Mouse (Mus musculus) heart, postnatal 0 days (tissue): ENCODE measurements at regions not wholly inside any gene's neighbourhood (a gene's known extent, or its start where the extent isn't known, plus 50 kb on each side); places are given as distances from the start of the nearest gene placed in this dataset.

Source experiments
- CTCF ChIP-seq: IDR thresholded peaks from 2 replicates; pipeline ENCODE4 v1.5.1; 2016; ENCODE audit warnings: antibody characterized with exemption, control low read depth, low read depth
- EP300 ChIP-seq: IDR thresholded peaks from 2 replicates; pipeline ENCODE4 v1.6.1; 2016; ENCODE audit warnings: antibody characterized with exemption, low read depth

DNA sequence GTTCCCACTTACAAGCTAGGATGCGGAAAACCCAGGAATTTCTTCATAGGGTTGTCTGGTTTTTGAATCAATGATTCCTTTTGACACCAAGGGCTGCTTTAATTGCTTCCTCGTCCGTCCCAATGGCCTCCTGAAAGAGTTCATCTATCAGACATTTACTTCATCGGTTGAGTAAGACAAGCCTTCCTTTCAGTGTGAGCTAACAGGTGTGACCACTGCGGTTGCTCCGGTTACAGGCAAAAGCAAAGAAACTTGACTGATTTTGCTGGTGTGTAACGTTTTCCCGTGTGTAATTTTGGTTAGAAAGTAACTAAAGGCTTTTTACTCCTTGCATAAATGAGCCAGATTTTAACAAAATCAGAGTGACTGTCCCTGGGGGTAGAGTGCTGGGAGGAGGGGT is 99.6 kb upstream of the Rnaseh2b start:
- TF ChIP-seq CTCF (no peak), EP300 (no peak)
